Mouse (Mus musculus): ENCODE results near the gene Stard3. TPM values are rescaled to one million over a fixed set of nuclear protein-coding genes. Genes with fewer than 3 reads are reported as not detected.

The Stard3 gene
- polyA plus RNA-seq, 1 experiment = 25.8 TPM

DNA sequence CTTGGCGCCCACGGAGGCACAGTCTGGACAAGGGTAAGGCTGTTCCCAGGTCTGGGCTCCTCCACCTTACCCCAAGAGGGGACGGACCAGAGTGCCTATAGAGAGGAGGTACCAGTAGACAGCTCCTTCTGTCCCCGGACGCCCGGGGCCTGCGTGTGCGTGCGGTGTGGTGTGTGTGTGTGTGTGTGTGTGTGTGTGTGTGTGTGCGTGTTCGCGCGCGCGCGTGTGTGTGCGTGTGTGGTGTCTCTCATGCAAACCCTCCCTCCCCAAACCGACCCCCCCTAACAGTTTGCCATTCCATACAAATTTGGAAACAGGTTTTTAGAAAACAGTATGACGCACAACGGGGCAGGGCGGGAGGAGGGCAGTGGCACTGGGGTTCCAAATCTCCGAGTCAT lies 32.3 kb upstream of the Stard3 start:
- H3K4me2 ChIP-seq (ENCODE audit: low read depth) = no peak overlapping the region
- no peaks in the 10 kb centered on the region for H3K36me3 ChIP-seq (ENCODE audit: control insufficient read depth, insufficient read depth)
- peaks cover 77% of the 10 kb centered on the region for H3K27me3 ChIP-seq (ENCODE audit: control insufficient read depth, insufficient read depth, insufficient read length)
- H3K79me2 ChIP-seq (ENCODE audit: control insufficient read depth, insufficient read depth) = no peaks in the 10 kb centered on the region
- TF ChIP-seq MYOD1 (IDR thresholded peaks at IDR 0.05; ENCODE audit: control insufficient read depth in 1 of 3, insufficient read length in 2 of 3, low read depth in 2 of 3) (no peak), CEBPB (IDR thresholded peaks at IDR 0.05; ENCODE audit: insufficient read depth, poor library complexity, severe bottlenecking) (no peak), USF1 (IDR thresholded peaks at IDR 0.05; ENCODE audit: low read depth) (no peak), TCF12 (IDR thresholded peaks at IDR 0.05; ENCODE audit: insufficient read depth, poor library complexity, severe bottlenecking) (no peak), SRF (IDR thresholded peaks at IDR 0.05; ENCODE audit: control insufficient read depth, insufficient read length, low read depth) (no peak), POLR2A (IDR thresholded peaks at IDR 0.05; ENCODE audit: insufficient read length, low read depth) (no peak), E2F4 (IDR thresholded peaks at IDR 0.05; ENCODE audit: insufficient read depth) (no peak), MYOG (IDR thresholded peaks at IDR 0.05; ENCODE audit: control insufficient read depth in 1 of 3, insufficient read depth in 1 of 3, insufficient read length in 2 of 3, low read depth in 2 of 3) (no peak), REST (IDR thresholded peaks at IDR 0.05; ENCODE audit: insufficient read depth, insufficient read length) (no peak), MAX (IDR thresholded peaks at IDR 0.05; ENCODE audit: low read depth) (no peak), POLR2AphosphoS2 (IDR thresholded peaks at IDR 0.05; ENCODE audit: insufficient read length, low read depth) (no peak), TCF3 (IDR thresholded peaks at IDR 0.05; ENCODE audit: insufficient read length, low read depth) (no peak)
- no peak overlapping the region for H3K4me3 ChIP-seq
- no peak overlapping the region for H3ac ChIP-seq (ENCODE audit: control insufficient read depth, insufficient read length)

DNA sequence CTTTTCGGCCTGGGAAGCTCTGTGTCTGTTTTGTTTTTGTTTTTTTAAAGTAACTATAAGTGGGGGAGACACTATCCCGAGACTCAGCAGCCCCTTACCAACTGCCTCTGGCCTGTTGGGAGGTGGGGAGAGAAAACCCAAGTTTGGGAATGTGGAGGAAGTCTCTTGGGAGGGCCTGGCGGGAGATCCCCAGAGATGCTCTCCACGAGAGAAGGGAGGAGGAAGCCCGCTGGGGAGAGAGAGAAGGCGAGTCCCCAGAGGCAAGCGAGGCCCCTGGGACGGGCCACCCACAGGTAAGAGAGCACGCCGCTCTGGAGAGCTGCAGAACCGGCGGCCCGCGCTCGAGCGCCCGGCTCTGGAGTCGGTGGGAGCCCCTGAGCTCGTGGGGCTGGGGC lies 31.4 kb upstream of the Stard3 start:
- H3K4me3 ChIP-seq = no peak overlapping the region

GRCm38 (mm10) chr11:98327136-98328030 lies 30.8 kb upstream of the Stard3 start:
- TF ChIP-seq MYOG (IDR thresholded peaks at IDR 0.05; ENCODE audit: control insufficient read depth in 1 of 3, insufficient read depth in 1 of 3, insufficient read length in 2 of 3, low read depth in 2 of 3) (peak in 1 of 3 experiments; percentile 4), TCF12 (IDR thresholded peaks at IDR 0.05; ENCODE audit: insufficient read depth, poor library complexity, severe bottlenecking) (no peak)
- no peak overlapping the region for H3K4me2 ChIP-seq (ENCODE audit: low read depth)
- peaks cover 77% of the 10 kb centered on the region for H3K27me3 ChIP-seq (ENCODE audit: control insufficient read depth, insufficient read depth, insufficient read length)
- no peaks in the 10 kb centered on the region for H3K36me3 ChIP-seq (ENCODE audit: control insufficient read depth, insufficient read depth)
- H3ac ChIP-seq (ENCODE audit: control insufficient read depth, insufficient read length) = no peak overlapping the region
- no peak overlapping the region for H3K4me3 ChIP-seq
- H3K79me2 ChIP-seq (ENCODE audit: control insufficient read depth, insufficient read depth) = no peaks in the 10 kb centered on the region

More for the DNA sequence above, 31.4 kb upstream of the Stard3 start:
- TF ChIP-seq TCF12 (IDR thresholded peaks at IDR 0.05; ENCODE audit: insufficient read depth, poor library complexity, severe bottlenecking) (no peak), TCF3 (IDR thresholded peaks at IDR 0.05; ENCODE audit: insufficient read length, low read depth) (no peak), MAX (IDR thresholded peaks at IDR 0.05; ENCODE audit: low read depth) (no peak), POLR2A (IDR thresholded peaks at IDR 0.05; ENCODE audit: insufficient read length, low read depth) (no peak), CEBPB (IDR thresholded peaks at IDR 0.05; ENCODE audit: insufficient read depth, poor library complexity, severe bottlenecking) (no peak), MYOD1 (IDR thresholded peaks at IDR 0.05; ENCODE audit: control insufficient read depth in 1 of 3, insufficient read length in 2 of 3, low read depth in 2 of 3) (no peak), USF1 (IDR thresholded peaks at IDR 0.05; ENCODE audit: low read depth) (no peak), POLR2AphosphoS2 (IDR thresholded peaks at IDR 0.05; ENCODE audit: insufficient read length, low read depth) (no peak), REST (IDR thresholded peaks at IDR 0.05; ENCODE audit: insufficient read depth, insufficient read length) (no peak), MYOG (IDR thresholded peaks at IDR 0.05; ENCODE audit: control insufficient read depth in 1 of 3, insufficient read depth in 1 of 3, insufficient read length in 2 of 3, low read depth in 2 of 3) (no peak), E2F4 (IDR thresholded peaks at IDR 0.05; ENCODE audit: insufficient read depth) (no peak), SRF (IDR thresholded peaks at IDR 0.05; ENCODE audit: control insufficient read depth, insufficient read length, low read depth) (no peak)
- H3K4me2 ChIP-seq (ENCODE audit: low read depth) = no peak overlapping the region
- no peaks in the 10 kb centered on the region for H3K79me2 ChIP-seq (ENCODE audit: control insufficient read depth, insufficient read depth)
- no peak overlapping the region for H3ac ChIP-seq (ENCODE audit: control insufficient read depth, insufficient read length)
- no peaks in the 10 kb centered on the region for H3K36me3 ChIP-seq (ENCODE audit: control insufficient read depth, insufficient read depth)
- H3K27me3 ChIP-seq (ENCODE audit: control insufficient read depth, insufficient read depth, insufficient read length) = peaks cover 77% of the 10 kb centered on the region

DNA sequence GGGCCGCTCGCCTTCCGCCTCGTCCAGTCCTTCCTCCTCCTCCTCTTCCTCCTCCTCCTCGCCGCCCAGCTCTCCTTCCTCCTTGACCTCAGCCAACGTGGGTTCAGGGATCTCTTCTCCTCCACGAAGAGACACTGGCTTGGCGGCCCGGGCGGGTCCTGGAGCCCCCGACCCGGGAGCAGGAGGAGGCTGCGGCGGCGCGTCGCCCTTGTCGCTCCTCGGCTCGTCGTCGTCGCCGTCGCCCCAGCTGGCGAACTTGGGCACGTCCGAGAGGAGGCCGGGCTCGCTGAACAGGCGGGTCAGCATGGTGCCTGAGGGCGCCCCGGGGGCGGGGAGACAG lies 30.2 kb upstream of the Stard3 start:
- no peak overlapping the region for H3K4me2 ChIP-seq (ENCODE audit: low read depth)
- H3K27me3 ChIP-seq (ENCODE audit: control insufficient read depth, insufficient read depth, insufficient read length) = peaks cover 73% of the 10 kb centered on the region
- TF ChIP-seq E2F4 (IDR thresholded peaks at IDR 0.05; ENCODE audit: insufficient read depth) (no peak), MAX (IDR thresholded peaks at IDR 0.05; ENCODE audit: low read depth) (no peak), POLR2A (IDR thresholded peaks at IDR 0.05; ENCODE audit: insufficient read length, low read depth) (no peak), REST (IDR thresholded peaks at IDR 0.05; ENCODE audit: insufficient read depth, insufficient read length) (no peak)
- H3K79me2 ChIP-seq (ENCODE audit: control insufficient read depth, insufficient read depth) = no peaks in the 10 kb centered on the region
- H3K4me3 ChIP-seq = no peak overlapping the region
- no peak overlapping the region for H3ac ChIP-seq (ENCODE audit: control insufficient read depth, insufficient read length)
- no peaks in the 10 kb centered on the region for H3K36me3 ChIP-seq (ENCODE audit: control insufficient read depth, insufficient read depth)

- H3K4me2 ChIP-seq (ENCODE audit: low read depth) = no peak overlapping the region
- TF ChIP-seq CEBPB (IDR thresholded peaks at IDR 0.05; ENCODE audit: insufficient read depth, poor library complexity, severe bottlenecking) (no peak), POLR2A (IDR thresholded peaks at IDR 0.05; ENCODE audit: insufficient read length, low read depth) (no peak), REST (IDR thresholded peaks at IDR 0.05; ENCODE audit: insufficient read depth, insufficient read length) (no peak), TCF12 (IDR thresholded peaks at IDR 0.05; ENCODE audit: insufficient read depth, poor library complexity, severe bottlenecking) (no peak), POLR2AphosphoS2 (IDR thresholded peaks at IDR 0.05; ENCODE audit: insufficient read length, low read depth) (no peak), E2F4 (IDR thresholded peaks at IDR 0.05; ENCODE audit: insufficient read depth) (no peak), MYOD1 (IDR thresholded peaks at IDR 0.05; ENCODE audit: control insufficient read depth in 1 of 3, insufficient read length in 2 of 3, low read depth in 2 of 3) (no peak), TCF3 (IDR thresholded peaks at IDR 0.05; ENCODE audit: insufficient read length, low read depth) (no peak), MAX (IDR thresholded peaks at IDR 0.05; ENCODE audit: low read depth) (no peak), MYOG (IDR thresholded peaks at IDR 0.05; ENCODE audit: control insufficient read depth in 1 of 3, insufficient read depth in 1 of 3, insufficient read length in 2 of 3, low read depth in 2 of 3) (no peak), SRF (IDR thresholded peaks at IDR 0.05; ENCODE audit: control insufficient read depth, insufficient read length, low read depth) (no peak), USF1 (IDR thresholded peaks at IDR 0.05; ENCODE audit: low read depth) (no peak)
- H3K4me3 ChIP-seq = no peak overlapping the region
These were observed 29.6 kb upstream of the Stard3 start for GRCm38 (mm10) chr11:98328371-98329069.

More at GRCm38 (mm10) chr11:98328371-98329069, 29.6 kb upstream of the Stard3 start:
- H3K36me3 ChIP-seq (ENCODE audit: control insufficient read depth, insufficient read depth) = no peaks in the 10 kb centered on the region
- peaks cover 73% of the 10 kb centered on the region for H3K27me3 ChIP-seq (ENCODE audit: control insufficient read depth, insufficient read depth, insufficient read length)
- no peak overlapping the region for H3ac ChIP-seq (ENCODE audit: control insufficient read depth, insufficient read length)
- no peaks in the 10 kb centered on the region for H3K79me2 ChIP-seq (ENCODE audit: control insufficient read depth, insufficient read depth)
